Mouse (Mus musculus) MEL (cell line): ENCODE data around the gene Rhot1.

Experiments used
- CTCF ChIP-seq, 3 experiments: IDR thresholded peaks in 2 of 3; conservative IDR thresholded peaks in 1 of 3; 2 replicates each; pipeline ENCODE4 v1.5.1; 2011 to 2012; ENCODE audit warnings: low read length in 3 of 3, low read depth in 2 of 3, mild to moderate bottlenecking in 2 of 3, improper control_type of control experiment in 1 of 3, inconsistent platforms in 1 of 3, mixed read lengths in 1 of 3, moderate library complexity in 1 of 3; ENCODE audit not compliant: control insufficient read depth in 1 of 3, insufficient read depth in 1 of 3, poor library complexity in 1 of 3, severe bottlenecking in 1 of 3
- E2F4 ChIP-seq: IDR thresholded peaks from 2 replicates; pipeline ENCODE4 v1.6.1; 2011; ENCODE audit warnings: low read depth, low read length, improper control_type of control experiment, borderline replicate concordance
- EP300 ChIP-seq, 2 experiments: IDR thresholded peaks; 2 replicates each; pipeline ENCODE4 v1.6.1; 2011; ENCODE audit warnings: improper control_type of control experiment in 2 of 2, low read length in 2 of 2, low read depth in 1 of 2, mild to moderate bottlenecking in 1 of 2
- HCFC1 ChIP-seq: IDR thresholded peaks from 2 replicates; pipeline ENCODE4 v1.6.1; 2012; ENCODE audit warnings: low read depth, mild to moderate bottlenecking, inconsistent platforms, low read length, improper control_type of control experiment, moderate library complexity
- MAFK ChIP-seq: IDR thresholded peaks from 2 replicates; pipeline ENCODE4 v1.6.1; 2011; ENCODE audit warnings: low read depth, mild to moderate bottlenecking, low read length, improper control_type of control experiment, borderline replicate concordance
- MYC ChIP-seq: IDR thresholded peaks from 2 replicates; pipeline ENCODE4 v1.6.1; 2011; ENCODE audit warnings: low read depth, mild to moderate bottlenecking, low read length, improper control_type of control experiment, moderate library complexity
- NRF1 ChIP-seq: IDR thresholded peaks from 2 replicates; pipeline ENCODE4 v1.6.1; 2014; ENCODE audit warnings: low read depth, mild to moderate bottlenecking, inconsistent platforms, low read length, improper control_type of control experiment, moderate library complexity; ENCODE audit not compliant: poor library complexity, insufficient read depth, severe bottlenecking
- POLR2A ChIP-seq, 2 experiments: IDR thresholded peaks; 2 replicates each; pipeline ENCODE4 v1.6.1; 2011 to 2012; ENCODE audit warnings: low read length in 2 of 2, mild to moderate bottlenecking in 2 of 2, control low read depth in 1 of 2, improper control_type of control experiment in 1 of 2, low read depth in 1 of 2, moderate library complexity in 1 of 2; ENCODE audit not compliant: control insufficient read depth in 1 of 2, insufficient read depth in 1 of 2, poor library complexity in 1 of 2
- RAD21 ChIP-seq: IDR thresholded peaks from 2 replicates; pipeline ENCODE4 v1.6.1; 2011; ENCODE audit warnings: mild to moderate bottlenecking, low read depth, low read length, improper control_type of control experiment
- SIN3A ChIP-seq: IDR thresholded peaks from 2 replicates; pipeline ENCODE4 v1.6.1; 2012; ENCODE audit warnings: low read length, improper control_type of control experiment, inconsistent platforms
- UBTF ChIP-seq: IDR thresholded peaks from 2 replicates; pipeline ENCODE4 v1.6.1; 2012; ENCODE audit warnings: low read depth, mild to moderate bottlenecking, inconsistent platforms, low read length, improper control_type of control experiment, moderate library complexity, borderline replicate concordance; ENCODE audit not compliant: insufficient read depth
- ZNF384 ChIP-seq: IDR thresholded peaks from 2 replicates; pipeline ENCODE4 v1.6.1; 2012; ENCODE audit warnings: low read depth, mild to moderate bottlenecking, inconsistent platforms, low read length, improper control_type of control experiment

DNA sequence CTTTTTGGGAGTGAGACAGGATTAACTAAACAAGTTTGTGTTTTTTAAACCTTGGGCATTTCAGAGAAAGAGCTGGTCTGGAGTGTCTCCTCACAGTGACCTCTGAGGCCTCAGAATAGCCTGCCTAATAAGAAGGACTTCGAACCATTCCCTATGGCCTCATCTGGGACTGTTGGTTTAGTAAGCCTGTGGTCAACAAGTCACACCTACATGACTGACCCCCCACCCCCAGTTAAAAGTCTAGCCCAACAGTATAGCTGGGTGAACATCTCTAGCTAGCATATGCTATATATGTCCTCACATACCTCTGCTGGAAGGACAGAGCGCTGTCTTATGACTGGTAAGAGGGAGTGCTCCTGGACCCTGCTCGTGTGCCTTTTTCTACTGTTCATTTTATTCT, 9.5 kb upstream of the Rhot1 start:
- TF ChIP-seq HCFC1 = no peak
- TF ChIP-seq MYC = no peak
- no peak for TF ChIP-seq ZNF384
- TF ChIP-seq POLR2A (IDR thresholded peaks at IDR 0.05; ENCODE audit: control insufficient read depth in 1 of 2, insufficient read depth in 1 of 2, low read depth in 1 of 2, low read length in 2 of 2, poor library complexity in 1 of 2) = no peak
- TF ChIP-seq UBTF = no peak
- no peak for TF ChIP-seq NRF1
- TF ChIP-seq SIN3A = no peak
- TF ChIP-seq EP300 (IDR thresholded peaks at IDR 0.05; ENCODE audit: low read depth in 1 of 2, low read length in 2 of 2) = no peak
- no peak for TF ChIP-seq RAD21
- TF ChIP-seq MAFK = no peak
- TF ChIP-seq CTCF (IDR thresholded peaks at IDR 0.05 in 2 of 3, conservative IDR thresholded peaks at IDR 0.05 in 1 of 3; ENCODE audit: control insufficient read depth in 1 of 3, insufficient read depth in 1 of 3, low read depth in 2 of 3, low read length in 3 of 3, poor library complexity in 1 of 3, severe bottlenecking in 1 of 3) = no peak
- no peak for TF ChIP-seq E2F4
